Mouse (Mus musculus) lung, embryonic 14.5 days (tissue): ENCODE data around the gene Cish. TPM values are rescaled to one million over a fixed set of nuclear protein-coding genes. Genes with fewer than 3 reads are reported as not detected.
A peak's percentile ranks its signal among the peaks of the same experiment; 100 is the strongest.
"Not testable (repeated sequence)": the region's sequence is repeated elsewhere in the genome, so short reads cannot be mapped to it uniquely, and the experiment has no call there.

Experiments
- ATAC-seq: fragments of 200-750 bp; cut with Nextera tagmentation; 2 replicates; pipeline ENCODE4 v1.8.0; 2017; ENCODE audit warnings: mild to moderate bottlenecking, moderate TSS enrichment, moderate library complexity; ENCODE audit not compliant: insufficient read depth
- DNase-seq: peaks from one replicate; pipeline ENCODE4 v3.0.0-alpha.2; 2015
- H3K27ac ChIP-seq: fragments of 300-500 bp; sonication (generic); 2 replicates; pipeline ENCODE4 v1.5.1; 2014; ENCODE audit warnings: low read depth, mild to moderate bottlenecking, moderate library complexity
- H3K27me3 ChIP-seq: fragments of 300-500 bp; sonication (generic); 2 replicates; pipeline ENCODE4 v1.6.1; 2014; ENCODE audit warnings: low read length, control low read depth; ENCODE audit not compliant: insufficient read depth
- H3K36me3 ChIP-seq: fragments of 300-500 bp; sonication (generic); 2 replicates; pipeline ENCODE4 v1.6.1; 2014; ENCODE audit warnings: control low read depth; ENCODE audit not compliant: insufficient read depth
- H3K4me1 ChIP-seq: fragments of 300-500 bp; sonication (generic); 2 replicates; pipeline ENCODE4 v1.6.1; 2014; ENCODE audit warnings: antibody characterized with exemption, control low read depth; ENCODE audit not compliant: insufficient read depth
- H3K4me2 ChIP-seq: fragments of 300-500 bp; sonication (generic); 2 replicates; pipeline ENCODE4 v1.6.1; 2014; ENCODE audit warnings: mild to moderate bottlenecking
- H3K4me3 ChIP-seq: fragments of 300-500 bp; sonication (generic); 2 replicates; pipeline ENCODE4 v1.5.1; 2014; ENCODE audit warnings: low read depth, low read length
- H3K9ac ChIP-seq: fragments of 300-500 bp; sonication (generic); 2 replicates; pipeline ENCODE4 v1.6.1; 2014
- H3K9me3 ChIP-seq: fragments of 300-500 bp; sonication (generic); 2 replicates; pipeline ENCODE4 v1.6.1; 2016; ENCODE audit warnings: low read depth, low read length, control low read depth
- CTCF ChIP-seq: IDR thresholded peaks from 2 replicates; pipeline ENCODE4 v1.5.1; 2016; ENCODE audit warnings: antibody characterized with exemption, low read depth
- WGBS: fragments of 180-500 bp; shearing (Covaris S2); extraction: QIAGEN DNeasy Blood & Tissue Kit; methylation state at CpG from one replicate; pipeline ENCODE4 v1.1.7; 2014; 5-methylcytosine and 5-hydroxymethylcytosine counted together
- polyA plus RNA-seq: library from polyadenylated mRNA; unstranded; fragments of >200 nt; fragmentation: Nextera tagmentation; extraction: Ambion mirVana; gene quantifications from 2 replicates; pipeline ENCODE4 v1.2.1, GENCODE M21; 2014

Cish gene
- polyA plus RNA-seq, 1 experiment from 2014 or later: 8.5 TPM

DNA sequence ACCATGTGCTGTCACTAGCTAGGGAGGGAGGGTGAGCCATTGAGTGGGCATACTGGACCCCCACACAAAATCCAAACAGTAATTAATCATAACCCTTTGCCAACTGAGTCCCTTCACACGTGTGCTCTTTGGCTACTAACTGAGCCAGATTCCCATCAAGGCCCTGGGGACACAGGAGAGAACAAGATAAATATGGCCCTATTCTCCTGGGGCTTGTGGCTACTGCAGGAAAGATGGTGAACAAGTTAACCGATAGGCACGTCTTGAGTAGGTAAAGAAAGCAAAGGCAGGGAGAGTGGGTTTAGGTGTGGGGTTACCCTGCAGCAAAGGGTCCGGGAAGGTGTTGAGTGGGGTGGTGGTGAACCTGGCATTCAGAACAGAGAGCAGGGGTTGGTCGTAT is 8.1 kb downstream of the Cish start:
- WGBS: 75% methylated on average over 5 of the region's 5 CpGs
- no peaks in the 10 kb centered on the region for H3K9me3 ChIP-seq
- no peaks in the 10 kb centered on the region for H3K27me3 ChIP-seq
- H3K4me3 ChIP-seq: no peak overlapping the region
- no peak overlapping the region for H3K4me2 ChIP-seq
- DNase-seq (no peak), ATAC-seq (no peak)
- H3K36me3 ChIP-seq: peaks cover 23% of the 10 kb centered on the region
- H3K27ac ChIP-seq: no peak overlapping the region
- H3K4me1 ChIP-seq: peaks cover 12% of the 10 kb centered on the region; the same call in 1 of the 2 replicates
- no peak overlapping the region for H3K9ac ChIP-seq
- no peak for TF ChIP-seq CTCF

DNA sequence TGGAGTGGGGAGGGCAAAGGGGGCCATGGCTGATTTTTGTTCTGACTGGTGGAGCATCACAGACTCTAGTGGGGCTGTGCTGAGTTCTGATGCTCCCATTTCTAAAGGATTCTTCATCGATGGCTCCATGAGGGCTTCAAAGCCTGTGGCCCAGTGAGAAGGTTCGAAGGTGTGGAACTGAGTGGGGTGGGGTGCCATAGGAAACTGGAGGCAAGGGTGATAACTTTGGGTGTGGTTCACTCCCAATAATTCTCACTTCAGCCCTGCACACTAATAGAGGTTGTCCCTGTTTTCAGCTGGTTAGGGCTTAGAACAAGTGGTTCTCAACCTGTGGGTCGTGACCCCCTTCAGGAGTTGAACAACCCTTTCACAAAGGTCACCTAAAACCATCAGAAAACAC is 8.6 kb downstream of the Cish start:
- H3K27ac ChIP-seq: no peak overlapping the region
- H3K36me3 ChIP-seq: peaks cover 23% of the 10 kb centered on the region
- no peak for TF ChIP-seq CTCF
- no peak overlapping the region for H3K9ac ChIP-seq
- ATAC-seq: no peak
- H3K4me1 ChIP-seq: peaks cover 11% of the 10 kb centered on the region; the same call in 1 of the 2 replicates
- H3K4me2 ChIP-seq: no peak overlapping the region
- WGBS: 94% methylated on average over 3 of the region's 3 CpGs
- DNase-seq: no peak
- no peaks in the 10 kb centered on the region for H3K9me3 ChIP-seq
- no peaks in the 10 kb centered on the region for H3K27me3 ChIP-seq
- no peak overlapping the region for H3K4me3 ChIP-seq

DNA sequence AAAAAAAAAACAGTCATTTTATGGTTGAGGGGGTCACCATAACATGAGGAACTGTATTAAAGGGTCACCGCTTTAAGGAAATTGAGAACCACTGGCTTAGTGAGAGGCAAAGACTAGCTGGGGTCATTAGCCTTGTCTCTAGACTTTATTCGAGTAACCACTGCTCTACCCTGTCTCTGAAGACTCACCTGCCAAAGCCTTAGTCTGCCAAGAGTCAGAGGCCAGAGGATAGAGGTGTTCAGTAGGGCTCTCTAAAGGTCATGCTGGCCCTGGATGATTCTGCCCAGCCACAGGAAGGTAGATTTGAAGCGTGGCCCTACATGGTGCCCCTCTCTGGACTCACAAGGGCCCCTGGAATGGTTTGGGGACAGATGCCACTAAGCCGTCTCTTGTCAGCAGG is 9.2 kb downstream of the Cish start:
- Histone ChIP-seq H3K27me3 (no peaks in the 10 kb centered on the region), H3K4me1 (peaks cover 11% of the 10 kb centered on the region; the same call in 1 of the 2 replicates), H3K4me3 (no peak overlapping the region), H3K9me3 (no peaks in the 10 kb centered on the region), H3K36me3 (peaks cover 20% of the 10 kb centered on the region), H3K4me2 (no peak overlapping the region), H3K9ac (no peak overlapping the region), H3K27ac (peak overlapping the region; percentile 81; the same call in 1 of the 2 replicates)
- TF ChIP-seq CTCF: no peak
- 77% methylated on average over 4 of the region's 4 CpGs for WGBS
- DNase-seq: no peak
- ATAC-seq: no peak

DNA sequence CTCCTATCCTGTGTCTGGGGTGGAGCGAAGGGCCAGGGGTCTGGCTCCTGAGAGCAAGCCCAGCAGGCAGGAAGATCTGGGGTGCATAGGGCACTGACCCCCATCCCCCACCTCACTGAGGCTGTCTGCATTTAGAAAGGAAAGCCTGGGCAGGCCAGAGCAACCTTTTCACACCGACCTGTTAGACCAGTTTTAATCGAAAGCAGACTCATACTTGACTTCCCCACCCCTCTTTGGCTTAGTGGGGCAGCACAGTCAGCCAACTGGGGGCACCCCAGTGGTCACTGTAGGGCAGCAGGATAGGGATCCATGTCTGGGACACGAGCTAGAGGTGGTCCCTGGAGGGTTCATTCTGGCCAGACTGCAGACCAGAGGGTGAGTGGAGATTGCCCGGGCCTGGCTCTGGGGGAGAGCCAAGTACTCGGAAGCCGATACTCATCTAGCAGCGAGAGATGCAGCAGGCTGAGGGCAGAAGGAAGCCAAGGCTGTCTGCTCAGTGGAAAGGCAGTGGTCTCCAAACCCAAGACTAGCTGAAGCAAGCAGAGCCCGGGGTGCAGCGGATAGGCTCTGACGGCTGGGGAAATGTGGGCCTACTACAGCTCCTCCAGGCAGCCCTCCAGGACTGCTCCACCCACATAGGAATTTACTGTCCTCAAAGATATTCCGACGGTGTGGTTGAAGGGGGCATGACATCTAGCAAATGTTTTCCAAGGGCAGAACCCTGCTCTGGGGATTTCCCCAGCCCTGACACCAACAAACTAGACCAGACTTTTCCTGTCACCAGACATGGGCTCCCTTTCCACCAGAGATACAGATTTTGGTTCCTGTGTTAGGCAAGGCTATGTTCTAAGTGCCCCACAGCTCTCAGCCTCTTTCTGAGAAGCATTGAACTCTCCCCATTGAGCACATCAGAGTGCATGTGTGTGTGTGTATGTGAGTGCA is 10.0 kb downstream of the Cish start:
- Histone ChIP-seq H3K36me3 (peaks cover 13% of the 10 kb centered on the region), H3K27me3 (no peaks in the 10 kb centered on the region), H3K4me3 (no peak overlapping the region), H3K9ac (no peak overlapping the region), H3K4me1 (peaks cover 11% of the 10 kb centered on the region; the same call in 1 of the 2 replicates), H3K4me2 (no peak overlapping the region), H3K9me3 (no peaks in the 10 kb centered on the region), H3K27ac (peak overlapping the region; percentile 81)
- TF ChIP-seq CTCF: no peak
- WGBS: 44% methylated on average over 13 of the region's 13 CpGs
- DNase-seq (peak; percentile 66), ATAC-seq (0 out of 2 replicates have a peak, but pooled peaks have one; percentile 12)

DNA sequence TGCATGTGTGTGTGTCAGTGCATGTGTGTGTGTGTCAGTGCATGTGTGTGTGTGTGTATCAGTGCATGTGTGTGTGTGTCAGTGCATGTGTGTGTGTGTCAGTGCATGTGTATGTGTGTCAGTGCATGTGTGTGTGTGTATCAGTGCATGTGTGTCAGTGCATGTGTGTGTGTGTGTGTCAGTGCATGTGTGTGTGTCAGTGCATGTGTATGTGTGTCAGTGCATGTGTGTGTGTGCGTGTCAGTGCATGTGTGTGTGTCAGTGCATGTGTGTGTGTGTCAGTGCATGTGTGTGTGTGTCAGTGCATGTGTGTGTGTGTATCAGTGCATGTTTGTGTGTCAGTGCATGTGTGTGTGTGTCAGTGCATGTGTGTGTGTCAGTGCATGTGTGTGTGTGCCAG is 10.8 kb downstream of the Cish start:
- not testable (repeated sequence) for ATAC-seq, H3K4me3 ChIP-seq, H3K36me3 ChIP-seq, H3K9ac ChIP-seq, H3K27ac ChIP-seq, H3K4me2 ChIP-seq, DNase-seq, H3K27me3 ChIP-seq, H3K9me3 ChIP-seq
- H3K4me1 ChIP-seq: peaks cover 11% of the 10 kb centered on the region; the same call in 1 of the 2 replicates
- TF ChIP-seq CTCF: 0 out of 2 replicates have a peak, but pooled peaks have one; percentile 15
- whole genome bisulfite sequencing: 100% methylated on average over 1 of the region's 1 CpGs

DNA sequence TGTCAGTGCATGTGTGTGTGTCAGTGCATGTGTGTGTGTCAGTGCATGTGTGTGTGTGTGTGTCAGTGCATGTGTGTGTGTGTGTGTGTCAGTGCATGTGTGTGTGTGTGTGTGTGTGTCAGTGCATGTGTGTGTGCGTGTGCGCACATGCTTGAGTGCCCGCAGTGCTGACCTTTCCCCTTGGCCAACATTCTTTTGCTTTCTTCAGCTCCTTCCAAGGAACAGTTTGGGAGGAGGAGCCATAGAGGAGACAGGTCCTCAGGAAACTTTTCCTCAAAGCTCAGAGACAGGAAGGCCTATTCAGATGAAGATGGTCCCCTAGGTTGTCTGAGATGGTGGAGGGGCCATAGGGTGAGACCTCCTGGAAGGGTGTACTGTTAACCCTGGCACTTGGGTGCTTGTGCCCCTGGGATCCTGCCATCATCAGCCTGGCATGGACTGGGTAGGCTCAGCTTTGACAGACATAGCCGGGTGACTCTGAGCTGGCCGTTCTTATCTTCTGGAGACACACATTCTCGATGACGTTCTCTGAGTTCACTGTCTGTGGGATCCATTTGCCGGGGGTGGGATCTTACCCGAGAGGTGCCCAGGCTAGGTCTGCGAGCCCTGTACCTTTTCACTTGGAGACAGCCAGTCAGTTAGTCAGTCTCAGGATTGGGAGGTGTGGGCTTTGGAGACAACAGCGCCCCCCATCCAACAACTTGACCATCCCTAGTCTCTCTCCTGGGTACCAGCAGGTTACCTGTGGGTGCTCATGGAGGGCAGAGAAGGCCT is 11.5 kb downstream of the Cish start:
- 58% methylated on average over 11 of the region's 11 CpGs for WGBS
- Histone ChIP-seq H3K4me2 (no peak overlapping the region), H3K27me3 (no peaks in the 10 kb centered on the region), H3K4me1 (peaks cover 11% of the 10 kb centered on the region; the same call in 1 of the 2 replicates), H3K9me3 (no peaks in the 10 kb centered on the region), H3K4me3 (no peak overlapping the region), H3K9ac (no peak overlapping the region), H3K36me3 (no peaks in the 10 kb centered on the region), H3K27ac (peak overlapping the region; percentile 78; the same call in 1 of the 2 replicates)
- ATAC-seq (peak; percentile 15; the same call in 1 of the 2 replicates), DNase-seq (no peak)
- no peak; the same call in 1 of the 2 replicates for TF ChIP-seq CTCF
